ENCODE assay signal across 23 mouse cellular contexts in genomic region chr6:50175736-50176135, GRCm38 (mm10).
"Had no signal": no experiment of that assay in that cellular context is flagged by ENCODE, and none has a peak within 500 bp of the region (broad histone marks: within the 10 kb centered on the region; RNA-seq: fewer than 3 reads in every experiment).

No protein-coding gene starts in this region.

- H3K27me3 ChIP-seq: heart, embryonic 12.5 days; hindbrain, embryonic 12.5 days; intestine, embryonic 15.5 days; limb, embryonic 12.5 days; liver, embryonic 12.5 days had no signal

- H3K36me3 ChIP-seq: intestine, embryonic 15.5 days had no signal

- H3K4me3 ChIP-seq: heart, embryonic 10.5 days; heart, embryonic 12.5 days; hindbrain, embryonic 10.5 days; hindbrain, embryonic 12.5 days; intestine, embryonic 15.5 days; layer of hippocampus, adult 2 months; left cerebral cortex, adult 2 months; limb, embryonic 10.5 days; limb, embryonic 12.5 days; liver, embryonic 12.5 days had no signal

- H3K4me2 ChIP-seq: heart, embryonic 12.5 days; hindbrain, embryonic 12.5 days; hindbrain, embryonic 14.5 days; intestine, embryonic 15.5 days; limb, embryonic 12.5 days; liver, embryonic 12.5 days had no signal

- H3K9me3 ChIP-seq: heart, embryonic 10.5 days; hindbrain, embryonic 12.5 days; intestine, embryonic 15.5 days; limb, embryonic 10.5 days; liver, embryonic 12.5 days had no signal

- ATAC-seq: hindbrain, embryonic 16.5 days; inflammation-experienced regulatory T-cells, adult 6 months; intestine, embryonic 15.5 days; intestine, postnatal 0 days; liver, embryonic 12.5 days had no signal

- H3K27ac ChIP-seq: heart, embryonic 10.5 days; hindbrain, embryonic 10.5 days; hindbrain, embryonic 12.5 days; hindbrain, embryonic 14.5 days; intestine, embryonic 15.5 days; layer of hippocampus, adult 2 months; left cerebral cortex, adult 2 months; limb, embryonic 10.5 days; limb, embryonic 12.5 days; liver, embryonic 12.5 days; liver, embryonic 14.5 days had no signal

- H3K9ac ChIP-seq: heart, embryonic 12.5 days; hindbrain, embryonic 12.5 days; hindbrain, embryonic 14.5 days; intestine, embryonic 15.5 days; limb, embryonic 12.5 days; liver, embryonic 12.5 days; liver, embryonic 14.5 days had no signal

- DNase-seq: gastrocnemius, postnatal 14 days; gastrocnemius, postnatal 36 days; heart, adult 18-20 months; heart, postnatal 10 days; heart, postnatal 4 days; kidney, adult 18-20 months; kidney, postnatal 14 days; kidney, postnatal 4 days had no signal

- H3K4me1 ChIP-seq: heart, embryonic 10.5 days; hindbrain, embryonic 10.5 days; hindbrain, embryonic 12.5 days; intestine, embryonic 15.5 days; limb, embryonic 10.5 days; limb, embryonic 12.5 days; liver, embryonic 12.5 days had no signal
